Mouse (Mus musculus) intestine, embryonic 14.5 days (tissue): ENCODE data around the gene Chchd6. TPM values are rescaled to one million over a fixed set of nuclear protein-coding genes. Genes with fewer than 3 reads are reported as not detected.

Source experiments
- ATAC-seq: fragments of 200-750 bp; cut with Nextera tagmentation; replicated peaks from 2 replicates; pipeline ENCODE4 v1.8.0; 2017; ENCODE audit warnings: low read depth, moderate number of reproducible peaks, moderate TSS enrichment, moderate library complexity; ENCODE audit not compliant: low FRiP score, low TSS enrichment
- DNase-seq: peaks from one replicate; pipeline ENCODE4 v3.0.0-alpha.2; 2018; ENCODE audit warnings: low spot score
- H3K27ac ChIP-seq: fragments of 300-500 bp; sonication (generic); 2 replicates; pipeline ENCODE4 v1.5.1; 2014; ENCODE audit warnings: low read depth, mild to moderate bottlenecking, control low read depth
- H3K27me3 ChIP-seq: fragments of 300-500 bp; sonication (generic); replicated peaks from 2 replicates; pipeline ENCODE4 v1.6.1; 2014; ENCODE audit warnings: low read length, control low read depth; ENCODE audit not compliant: control insufficient read depth, insufficient read depth
- H3K36me3 ChIP-seq: fragments of 300-500 bp; sonication (generic); 2 replicates; pipeline ENCODE4 v1.6.1; 2014; ENCODE audit warnings: low read length, control low read depth; ENCODE audit not compliant: control insufficient read depth, insufficient read depth
- H3K4me1 ChIP-seq: fragments of 300-500 bp; sonication (generic); replicated peaks from 2 replicates; pipeline ENCODE4 v1.6.1; 2014; ENCODE audit warnings: low read length, control low read depth, mixed read lengths; ENCODE audit not compliant: control insufficient read depth, insufficient read depth
- H3K4me2 ChIP-seq: fragments of 300-500 bp; sonication (generic); 2 replicates; pipeline ENCODE4 v1.6.1; 2014; ENCODE audit warnings: low read length
- H3K4me3 ChIP-seq: fragments of 300-500 bp; sonication (generic); 2 replicates; pipeline ENCODE4 v1.5.1; 2014; ENCODE audit warnings: low read depth, low read length, control low read depth, mixed read lengths
- H3K9ac ChIP-seq: fragments of 300-500 bp; sonication (generic); 2 replicates; pipeline ENCODE4 v1.6.1; 2014; ENCODE audit warnings: mild to moderate bottlenecking, low read length
- H3K9me3 ChIP-seq: fragments of 300-500 bp; sonication (generic); 2 replicates; pipeline ENCODE4 v1.6.1; 2016; ENCODE audit warnings: low read length, control low read depth; ENCODE audit not compliant: control insufficient read depth
- WGBS: fragments of 180-500 bp; shearing (Covaris S2); extraction: QIAGEN DNeasy Blood & Tissue Kit; methylation state at CpG from one replicate; pipeline ENCODE4 v1.1.7; 2014; 5-methylcytosine and 5-hydroxymethylcytosine counted together
- polyA plus RNA-seq: library from polyadenylated mRNA; unstranded; fragments of >200 nt; fragmentation: Nextera tagmentation; extraction: Ambion mirVana; gene quantifications from 2 replicates; pipeline ENCODE4 v1.2.1, GENCODE M21; 2014

The Chchd6 gene
- polyA plus RNA-seq, 1 experiment from 2014 or later: 59.9 TPM

DNA sequence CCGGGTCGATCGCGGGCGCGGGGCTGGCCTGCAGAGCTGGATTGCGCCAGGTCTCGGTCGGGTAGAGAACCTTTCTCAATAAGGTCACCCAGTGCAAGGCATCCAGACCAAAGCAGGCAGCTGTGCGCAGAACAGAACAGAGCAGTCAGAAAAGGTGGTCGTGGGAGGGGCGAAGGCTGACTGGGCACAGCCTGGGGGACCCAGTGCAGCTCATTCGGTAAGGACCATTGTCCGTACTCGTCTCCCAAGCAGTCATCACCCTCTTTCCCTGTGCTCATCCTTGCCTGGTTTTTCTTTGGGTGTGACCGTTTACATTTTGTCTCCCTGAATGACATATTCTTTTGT, 232.4 kb downstream of the Chchd6 start:
- Histone ChIP-seq H3K4me2 (peak overlapping the region; percentile 99), H3K27ac (no peak overlapping the region), H3K27me3 (peaks cover 8% of the 10 kb centered on the region; the same call in 1 of the 2 replicates), H3K9ac (peak overlapping the region; percentile 32), H3K4me1 (peaks cover 27% of the 10 kb centered on the region), H3K4me3 (peak overlapping the region; percentile 95), H3K9me3 (0 out of 2 replicates have a peak, but pooled peaks cover 3% of the 10 kb centered on the region), H3K36me3 (no peaks in the 10 kb centered on the region)
- ATAC-seq (no peak), DNase-seq (no peak)
- WGBS: 6% methylated on average over 16 of the region's 16 CpGs

DNA sequence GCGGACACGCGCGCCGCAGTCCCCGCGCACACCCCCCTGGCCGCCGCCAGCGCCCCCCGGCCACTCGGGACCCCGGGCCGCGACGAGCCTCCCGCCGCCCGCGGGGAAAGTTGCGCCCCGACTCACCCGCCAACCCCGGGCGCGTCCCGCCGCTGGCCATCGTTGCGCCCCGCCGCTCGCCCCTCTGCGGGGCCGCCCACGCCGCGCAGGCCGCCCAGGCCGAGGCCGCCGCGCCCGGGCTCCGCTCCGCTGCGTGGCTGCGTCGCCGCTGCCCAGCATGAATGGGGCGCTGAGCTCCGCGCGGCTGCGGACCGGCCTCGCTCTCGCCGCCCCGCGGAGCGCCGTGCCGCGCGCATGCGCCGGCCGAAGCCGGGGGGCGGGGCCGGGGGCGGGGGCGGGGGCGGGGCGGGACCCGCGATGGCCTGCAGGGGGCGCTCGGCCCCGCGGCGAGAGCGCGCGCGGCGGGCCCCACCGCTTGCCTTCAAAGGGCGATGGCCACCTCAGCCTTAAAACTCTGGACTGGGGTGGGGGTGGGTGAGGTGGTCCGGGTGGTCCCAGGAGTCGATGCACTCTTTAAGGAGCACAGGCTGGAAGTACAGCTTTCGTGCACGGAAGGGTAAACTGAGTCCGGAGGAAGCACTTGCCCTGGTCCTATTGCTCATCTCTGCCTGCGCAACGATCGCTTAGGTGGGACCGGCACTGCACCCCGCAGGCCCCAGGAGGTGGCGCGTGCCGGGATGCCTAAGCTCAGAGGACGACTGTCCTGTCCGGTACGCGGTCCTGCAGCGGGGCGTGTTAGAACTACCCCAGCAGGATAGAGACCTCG, 233.0 kb downstream of the Chchd6 start, which contains the start of gene Plxna1:
Gene Plxna1, minus strand, starts transcription at position 340 of the 826 bp plus-strand sequence.
- WGBS: under 1% methylated on average over 93 of the region's 110 CpGs
- peak; percentile 92 for DNase-seq

DNA sequence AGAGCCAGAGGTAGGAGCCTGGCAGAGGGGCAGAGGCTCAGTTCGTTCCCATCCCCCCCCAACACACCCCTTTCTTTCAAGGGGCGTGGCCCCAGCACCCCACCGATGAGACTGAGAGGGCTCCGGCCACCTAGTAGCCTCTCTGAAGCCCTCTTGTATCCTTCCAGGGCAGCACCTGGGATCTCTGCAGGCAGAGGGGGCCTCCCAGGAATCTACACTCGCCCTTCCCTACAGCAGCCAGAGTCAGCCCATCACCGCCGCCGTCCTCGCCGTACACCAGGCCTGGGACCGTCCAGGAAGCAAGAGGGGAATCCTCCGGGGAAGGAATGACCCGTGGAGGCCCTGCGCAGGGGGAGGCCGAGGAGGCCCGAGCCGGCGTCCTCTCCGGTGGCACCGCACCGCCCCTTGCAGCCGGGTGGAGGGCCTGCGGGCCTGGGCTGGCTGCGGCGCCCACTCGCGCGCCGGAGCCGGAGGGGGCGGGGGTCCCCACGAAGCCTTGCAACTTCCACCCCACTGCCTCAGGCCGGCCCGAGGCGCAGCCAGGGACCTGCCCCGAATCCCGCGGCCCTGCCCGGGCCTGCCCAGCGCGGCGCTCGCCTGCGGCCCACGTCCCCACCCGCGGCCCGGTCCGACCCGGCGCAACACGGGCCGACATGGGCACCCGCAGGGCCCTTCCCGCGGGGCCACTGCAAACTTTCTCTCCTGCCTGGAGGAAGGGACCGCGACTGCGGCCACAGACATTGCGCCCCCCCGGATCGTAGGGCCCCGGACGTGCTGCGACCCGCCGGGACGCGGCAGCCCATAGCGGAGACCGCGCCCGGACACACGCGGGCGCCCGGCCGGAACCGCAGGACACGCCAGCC, 233.8 kb downstream of the Chchd6 start:
- ATAC-seq: peak; percentile 50
- under 1% methylated on average over 69 of the region's 80 CpGs for WGBS

More for the DNA sequence above, 233.0 kb downstream of the Chchd6 start, which contains the start of gene Plxna1:
- Histone ChIP-seq H3K9ac (peak within 1 kb of the TSS; percentile 93), H3K27ac (peak within 1 kb of the TSS; percentile 57), H3K9me3 (0 out of 2 replicates have a peak, but pooled peaks cover 2% of the 10 kb centered on the region), H3K36me3 (no peaks in the 10 kb centered on the region), H3K4me2 (peak within 1 kb of the TSS; percentile 99), H3K4me3 (peak within 1 kb of the TSS; percentile 95), H3K27me3 (peaks cover 8% of the 10 kb centered on the region; the same call in 1 of the 2 replicates), H3K4me1 (peaks cover 27% of the 10 kb centered on the region)
- peak; percentile 86 for ATAC-seq

DNA sequence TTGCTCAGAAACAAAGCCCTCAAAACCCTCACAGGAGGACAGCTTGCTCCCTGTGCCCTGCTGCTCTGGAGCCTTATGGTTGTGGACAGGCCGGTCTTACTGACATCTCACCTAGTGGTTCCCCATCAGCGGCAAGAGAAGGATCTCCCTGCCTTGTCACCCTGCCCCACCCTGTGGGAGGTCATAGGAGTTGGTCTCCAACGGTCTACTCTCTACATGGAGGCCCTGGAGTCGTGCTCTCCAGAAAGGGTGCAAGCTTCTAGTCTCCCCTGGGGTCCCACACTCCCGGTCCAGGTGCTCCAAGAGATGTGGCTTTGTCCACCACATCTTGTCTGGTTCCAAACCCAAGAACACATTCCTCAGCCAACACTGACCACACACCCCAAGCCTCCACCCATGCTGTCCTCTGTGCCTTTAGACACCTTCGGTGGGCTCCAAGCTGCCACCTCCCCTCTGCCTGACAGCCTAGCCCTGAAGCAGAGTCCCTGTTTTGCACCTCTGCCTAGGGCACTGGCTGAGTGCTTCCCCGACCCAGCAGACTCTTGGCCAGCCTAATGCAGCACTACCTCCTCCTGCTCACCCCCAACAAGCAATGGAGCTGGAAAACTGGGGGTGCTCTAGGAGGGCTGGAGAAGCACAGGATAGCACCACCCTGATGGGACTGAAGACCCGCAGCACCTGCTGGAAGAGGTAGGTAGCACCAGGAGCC, 234.6 kb downstream of the Chchd6 start:
- 56% methylated on average over 8 of the region's 8 CpGs for WGBS
- no peak for DNase-seq

More for the DNA sequence above, 233.8 kb downstream of the Chchd6 start:
- no peaks in the 10 kb centered on the region for H3K36me3 ChIP-seq
- no peaks in the 10 kb centered on the region for H3K9me3 ChIP-seq
- peaks cover 8% of the 10 kb centered on the region; the same call in 1 of the 2 replicates for H3K27me3 ChIP-seq
- H3K4me1 ChIP-seq: peaks cover 27% of the 10 kb centered on the region
- peak overlapping the region; percentile 57 for H3K27ac ChIP-seq
- H3K4me3 ChIP-seq: peak overlapping the region; percentile 95
- H3K9ac ChIP-seq: peak overlapping the region; percentile 93
- H3K4me2 ChIP-seq: peak overlapping the region; percentile 99
- DNase-seq: peak; percentile 77

DNA sequence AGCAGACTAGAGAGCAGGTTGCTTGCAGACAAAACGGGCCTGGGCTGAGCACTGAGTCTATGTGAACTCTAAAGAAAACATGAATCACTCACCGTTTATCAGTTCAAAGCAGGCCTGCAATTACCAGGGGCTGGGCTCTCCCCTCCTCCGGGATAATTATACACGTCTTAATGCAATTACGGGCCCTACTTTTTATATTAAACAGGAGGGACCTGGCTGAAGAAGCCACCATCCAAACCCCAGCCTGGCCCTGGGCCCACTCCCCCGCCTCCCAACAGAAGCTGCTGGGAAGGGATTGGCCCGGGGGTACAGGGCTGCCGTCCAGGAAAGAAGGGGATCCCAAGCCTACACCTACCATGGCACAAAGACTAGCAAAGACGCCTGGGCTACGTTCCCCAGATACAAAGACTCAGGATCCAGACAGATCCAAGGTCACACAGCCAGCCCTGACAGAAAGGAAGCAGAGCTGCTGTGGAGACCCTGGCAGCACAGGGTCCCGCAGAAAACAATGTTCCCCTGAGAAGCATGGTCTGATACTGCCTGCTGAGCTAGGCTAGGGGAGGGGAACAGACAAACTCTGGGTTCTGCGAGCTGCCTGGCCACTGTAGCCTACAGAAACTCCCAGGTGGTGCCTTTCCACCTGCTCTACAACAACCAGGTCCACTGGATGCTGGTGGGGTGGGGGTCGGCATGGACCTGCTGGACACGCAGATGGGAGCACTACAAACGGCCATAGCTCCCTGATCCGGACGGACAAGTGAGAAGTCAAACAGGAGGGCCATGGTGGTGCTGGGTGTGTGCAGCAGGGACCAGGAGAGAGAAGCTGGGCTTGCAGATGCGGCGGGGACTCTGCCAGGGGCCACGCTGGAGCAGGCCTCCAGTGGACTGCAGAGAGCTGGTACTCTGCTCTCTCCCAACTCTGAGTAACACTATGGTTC, 235.4 kb downstream of the Chchd6 start:
- Histone ChIP-seq H3K9ac (no peak overlapping the region), H3K4me2 (peak overlapping the region; percentile 99), H3K4me3 (no peak overlapping the region), H3K4me1 (peaks cover 27% of the 10 kb centered on the region), H3K36me3 (peaks cover 8% of the 10 kb centered on the region; the same call in 1 of the 2 replicates), H3K9me3 (no peaks in the 10 kb centered on the region), H3K27me3 (peaks cover 8% of the 10 kb centered on the region; the same call in 1 of the 2 replicates), H3K27ac (no peak overlapping the region)
- WGBS: 49% methylated on average over 20 of the region's 20 CpGs
- no peak for DNase-seq
- ATAC-seq: no peak

More for the DNA sequence above, 234.6 kb downstream of the Chchd6 start:
- H3K9me3 ChIP-seq: no peaks in the 10 kb centered on the region
- peak; percentile 34 for ATAC-seq
- peak overlapping the region; percentile 95 for H3K4me3 ChIP-seq
- no peak overlapping the region for H3K27ac ChIP-seq
- peaks cover 27% of the 10 kb centered on the region for H3K4me1 ChIP-seq
- H3K9ac ChIP-seq: peak overlapping the region; percentile 93
- H3K36me3 ChIP-seq: peaks cover 5% of the 10 kb centered on the region; the same call in 1 of the 2 replicates
- peak overlapping the region; percentile 99 for H3K4me2 ChIP-seq
- H3K27me3 ChIP-seq: peaks cover 8% of the 10 kb centered on the region; the same call in 1 of the 2 replicates

DNA sequence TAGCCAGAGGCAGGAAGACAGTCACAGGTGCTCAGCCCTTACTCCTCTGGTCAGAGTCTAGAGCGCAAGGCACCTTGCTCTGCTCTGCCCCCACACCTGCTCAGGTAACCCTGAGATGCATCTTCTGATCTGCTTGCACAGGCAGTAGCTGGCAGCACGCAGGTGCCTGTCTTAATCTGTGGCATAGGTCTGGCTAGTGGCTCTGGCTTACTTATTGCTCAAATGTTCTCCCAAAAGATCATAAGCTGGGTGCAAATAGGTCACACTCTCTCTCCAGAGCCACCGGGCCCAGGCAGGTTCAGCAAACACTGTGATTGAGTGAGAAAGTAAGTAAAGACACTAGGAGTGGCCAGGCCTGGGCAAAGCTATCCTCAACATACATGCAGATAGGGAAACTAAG, 236.3 kb downstream of the Chchd6 start:
- peaks cover 29% of the 10 kb centered on the region for H3K4me1 ChIP-seq
- H3K27me3 ChIP-seq: peaks cover 8% of the 10 kb centered on the region; the same call in 1 of the 2 replicates
- H3K9me3 ChIP-seq: no peaks in the 10 kb centered on the region
- no peak for DNase-seq
- 76% methylated on average over 3 of the region's 3 CpGs for WGBS
- H3K4me2 ChIP-seq: no peak overlapping the region
- H3K4me3 ChIP-seq: no peak overlapping the region
- H3K27ac ChIP-seq: no peak overlapping the region
- H3K9ac ChIP-seq: no peak overlapping the region
- H3K36me3 ChIP-seq: peaks cover 14% of the 10 kb centered on the region
- ATAC-seq: no peak

DNA sequence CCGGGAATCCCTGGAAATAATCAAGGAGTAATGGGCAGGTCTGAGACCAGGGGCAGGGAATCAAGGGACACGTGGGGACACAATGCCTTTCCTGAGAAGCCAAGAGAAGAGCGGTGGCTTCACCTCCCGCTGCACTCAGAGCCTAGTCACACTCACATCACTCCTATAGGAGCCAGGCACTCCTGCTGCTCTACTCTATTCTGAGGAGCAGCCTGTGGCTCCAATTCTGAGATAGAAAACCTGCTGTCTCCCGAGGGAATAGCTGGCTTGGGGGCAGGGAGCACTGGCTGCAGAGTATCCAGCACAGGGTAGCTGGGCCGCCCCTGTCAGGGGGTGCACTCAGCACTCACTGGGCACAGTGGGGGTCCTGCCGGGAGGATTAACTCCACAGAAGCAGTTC, 239.8 kb downstream of the Chchd6 start:
- H3K9ac ChIP-seq: no peak overlapping the region
- H3K4me1 ChIP-seq: peaks cover 36% of the 10 kb centered on the region
- 67% methylated on average over 7 of the region's 7 CpGs for WGBS
- H3K4me3 ChIP-seq: no peak overlapping the region
- H3K9me3 ChIP-seq: no peaks in the 10 kb centered on the region
- no peak for DNase-seq
- peaks cover 30% of the 10 kb centered on the region for H3K36me3 ChIP-seq
- no peak overlapping the region for H3K27ac ChIP-seq
- H3K27me3 ChIP-seq: no peaks in the 10 kb centered on the region
- no peak for ATAC-seq
- no peak overlapping the region for H3K4me2 ChIP-seq
